Comparison of ENCODE assay signal across 9 mouse cellular contexts in genomic region chr5:142387716-142388115, GRCm38 (mm10). TPM values are rescaled to one million over a fixed set of nuclear protein-coding genes. Genes with fewer than 3 reads are reported as not detected.
DNase-seq lines count a peak whose midpoint lies in the region; ATAC-seq and TF ChIP-seq lines count a peak whose summit lies in the region.
"Had no signal": no experiment of that assay in that cellular context is flagged by ENCODE, and none has a peak within 500 bp of the region (broad histone marks: within the 10 kb centered on the region; RNA-seq: fewer than 3 reads in every experiment).

No protein-coding gene starts in this region.

- DNase-seq in lung, embryonic 14.5 days, result peak; percentile 71
- DNase-seq in lung, postnatal 36 days, result no peak
- DNase-seq in brain, embryonic 14.5 days (ENCODE audit: low read depth), result no peak
- DNase-seq in spleen, postnatal 36 days (ENCODE audit: low spot score in 2 of 2), result peak; percentile 42 to 48
- no peak for DNase-seq in yolk sac, embryonic 10.5 days (ENCODE audit: low spot score)
- DNase-seq in gastrocnemius, postnatal 4 days (ENCODE audit: low spot score in 2 of 2), result no peak

- H3K4me3 ChIP-seq in lung, embryonic 14.5 days (ENCODE audit: low read depth, low read length), result no peak overlapping the region
- H3K4me3 ChIP-seq in hindbrain, embryonic 15.5 days, result no peak overlapping the region
- H3K4me3 ChIP-seq in heart, embryonic 12.5 days, result no peak overlapping the region
- H3K4me3 ChIP-seq: lung, embryonic 15.5 days had no signal

- no peak overlapping the region for H3K9ac ChIP-seq in lung, embryonic 14.5 days
- H3K9ac ChIP-seq in hindbrain, embryonic 15.5 days, result no peak overlapping the region
- H3K9ac ChIP-seq in heart, embryonic 12.5 days, result no peak overlapping the region
- H3K9ac ChIP-seq: lung, embryonic 15.5 days had no signal

- H3K4me1 ChIP-seq in lung, embryonic 14.5 days (ENCODE audit: insufficient read depth), result peaks cover 13% of the 10 kb centered on the region; the same call in 1 of the 2 replicates
- H3K4me1 ChIP-seq in hindbrain, embryonic 15.5 days (replicated peaks), result peaks cover 30% of the 10 kb centered on the region
- H3K4me1 ChIP-seq in heart, embryonic 12.5 days (replicated peaks), result peaks cover 34% of the 10 kb centered on the region

- TF ChIP-seq POLR2A in brain, embryonic 14.5 days (IDR thresholded peaks at IDR 0.05; ENCODE audit: borderline replicate concordance, extremely low read depth, insufficient read depth, insufficient read length, poor library complexity, severe bottlenecking), result no peak

- H3K27me3 ChIP-seq in lung, embryonic 14.5 days (ENCODE audit: insufficient read depth, low read length), result no peaks in the 10 kb centered on the region
- H3K27me3 ChIP-seq in hindbrain, embryonic 15.5 days, result no peaks in the 10 kb centered on the region
- H3K27me3 ChIP-seq in heart, embryonic 12.5 days (replicated peaks), result no peaks in the 10 kb centered on the region
- H3K27me3 ChIP-seq: lung, embryonic 15.5 days had no signal

- no peaks in the 10 kb centered on the region for H3K9me3 ChIP-seq in lung, embryonic 14.5 days (ENCODE audit: low read depth, low read length)
- H3K9me3 ChIP-seq in hindbrain, embryonic 15.5 days, result no peaks in the 10 kb centered on the region
- H3K9me3 ChIP-seq in heart, embryonic 12.5 days (replicated peaks), result no peaks in the 10 kb centered on the region
- H3K9me3 ChIP-seq: lung, embryonic 15.5 days had no signal

- no peak overlapping the region for H3K4me2 ChIP-seq in lung, embryonic 14.5 days
- H3K4me2 ChIP-seq in hindbrain, embryonic 15.5 days, result no peak overlapping the region
- no peak overlapping the region for H3K4me2 ChIP-seq in heart, embryonic 12.5 days

- no peak overlapping the region for H3K27ac ChIP-seq in lung, embryonic 14.5 days (ENCODE audit: low read depth)
- peak overlapping the region; percentile 76 for H3K27ac ChIP-seq in hindbrain, embryonic 15.5 days (replicated peaks)
- H3K27ac ChIP-seq in heart, embryonic 12.5 days (ENCODE audit: poor library complexity, severe bottlenecking), result no peak overlapping the region
- H3K27ac ChIP-seq: lung, embryonic 15.5 days had no signal

- ATAC-seq in lung, embryonic 14.5 days (ENCODE audit: insufficient read depth), result no peak
- no peak for ATAC-seq in hindbrain, embryonic 15.5 days (ENCODE audit: low FRiP score, low read depth)
- ATAC-seq in heart, embryonic 12.5 days (ENCODE audit: insufficient number of reproducible peaks, low FRiP score), result no peak

- no peaks in the 10 kb centered on the region for H3K36me3 ChIP-seq in lung, embryonic 14.5 days (ENCODE audit: insufficient read depth)
- no peaks in the 10 kb centered on the region for H3K36me3 ChIP-seq in hindbrain, embryonic 15.5 days
- H3K36me3 ChIP-seq in heart, embryonic 12.5 days, result no peaks in the 10 kb centered on the region
- H3K36me3 ChIP-seq: lung, embryonic 15.5 days had no signal

- TF ChIP-seq CTCF in lung, embryonic 14.5 days (IDR thresholded peaks at IDR 0.05; ENCODE audit: low read depth), result peak; percentile 66
- TF ChIP-seq CTCF in brain, embryonic 14.5 days (IDR thresholded peaks at IDR 0.05; ENCODE audit: borderline replicate concordance, extremely low read depth, insufficient read depth, insufficient read length), result peak; percentile 55; the same call in 1 of the 2 replicates

- 61% methylated on average over 4 of the region's 4 CpGs for WGBS in lung, embryonic 14.5 days
- 74% methylated on average over 4 of the region's 4 CpGs for WGBS in hindbrain, embryonic 15.5 days
- 81% methylated on average over 4 of the region's 4 CpGs for WGBS in heart, embryonic 12.5 days

RNA-seq across cellular contexts. Expression of gene Foxk1, which starts 13.6 kb away (rescaled TPM):
- 5.4 and 7.9 TPM in 2 replicates for polyA plus RNA-seq in lung, embryonic 14.5 days (2014; fragmentation: Nextera tagmentation; extraction: Ambion mirVana)
- polyA plus RNA-seq in brain, embryonic 14.5 days (2012; rRNA removed), result 12.5 and 22.1 TPM in 2 replicates
- 6.1 and 6.6 TPM in 2 replicates for polyA plus RNA-seq in hindbrain, embryonic 15.5 days (2015; fragmentation: Nextera tagmentation; extraction: Ambion mirVana)
- 5.8 and 7.2 TPM in 2 replicates for polyA plus RNA-seq in heart, embryonic 12.5 days (2016; fragmentation: Nextera tagmentation; extraction: Ambion mirVana)
- 10 to 100 TPM; 26.6 to 27.9 TPM for total RNA-seq in gastrocnemius, postnatal 4 days (2021)

Comparison
In these comparisons a context has a peak if more than half of its experiments do, and no peak if none do; other contexts are left out.
1. DNase-seq: peak in lung, embryonic 14.5 days (single experiment) and spleen, postnatal 36 days (2 of 2); none in lung, postnatal 36 days (single experiment), brain, embryonic 14.5 days (single experiment), yolk sac, embryonic 10.5 days (single experiment) and gastrocnemius, postnatal 4 days (0 of 2).